Mouse (Mus musculus): ENCODE measurements around the gene Loxl4.

Loxl4 gene

GRCm38 (mm10) chr19:42566283-42567019 is 46.2 kb downstream of the Loxl4 start:
- no peak for DNase-seq (ENCODE audit: extremely low read depth, low read depth)

GRCm38 (mm10) chr19:42563726-42564270 is 48.8 kb downstream of the Loxl4 start:
- DNase-seq (ENCODE audit: extremely low read depth, low read depth) = no peak

GRCm38 (mm10) chr19:42562981-42563380 is 49.6 kb downstream of the Loxl4 start:
- DNase-seq (ENCODE audit: extremely low read depth, low read depth) = no peak

- DNase-seq (ENCODE audit: extremely low read depth, low read depth) = no peak
These were observed 50.6 kb downstream of the Loxl4 start for GRCm38 (mm10) chr19:42561991-42562390.

- DNase-seq (ENCODE audit: extremely low read depth, low read depth) = no peak
These were observed 53.9 kb downstream of the Loxl4 start for GRCm38 (mm10) chr19:42558701-42559100.
